Mouse (Mus musculus): ENCODE data around the gene Frrs1l.

The Frrs1l gene

GRCm38 (mm10) chr4:56914338-56914737 lies 75.9 kb downstream of the Frrs1l start:
- no peak for DNase-seq (ENCODE audit: low read depth, low spot score)

GRCm38 (mm10) chr4:56912382-56913001 lies 77.7 kb downstream of the Frrs1l start:
- DNase-seq (ENCODE audit: low read depth, low spot score) = no peak

GRCm38 (mm10) chr4:56909568-56909967 lies 80.6 kb downstream of the Frrs1l start:
- DNase-seq (ENCODE audit: low read depth, low spot score) = no peak

GRCm38 (mm10) chr4:56907671-56908070 lies 82.5 kb downstream of the Frrs1l start:
- DNase-seq (ENCODE audit: low read depth, low spot score) = no peak
